In genomic region chr11:104186135-104186836, GRCm38 (mm10) we compare ENCODE assay signal across 21 mouse cellular contexts. TPM values are rescaled to one million over a fixed set of nuclear protein-coding genes. Genes with fewer than 3 reads are reported as not detected.
"Had no signal": no experiment of that assay in that cellular context is flagged by ENCODE, and none has a peak within 500 bp of the region (broad histone marks: within the 10 kb centered on the region; RNA-seq: fewer than 3 reads in every experiment).

TSS of gene Sppl2c (plus strand) at chr11:104186327.

- H3K27me3 ChIP-seq: limb, embryonic 13.5 days; midbrain, embryonic 12.5 days; neural tube, embryonic 12.5 days had no signal

- H3K4me1 ChIP-seq: limb, embryonic 13.5 days; midbrain, embryonic 12.5 days; neural tube, embryonic 12.5 days had no signal

- H3K4me2 ChIP-seq: limb, embryonic 13.5 days; midbrain, embryonic 12.5 days; neural tube, embryonic 12.5 days had no signal

- DNase-seq: kidney, adult 11 months; kidney, adult 9 months; kidney, postnatal 36 days; layer of hippocampus, adult 9-11 months; layer of hippocampus, postnatal 36 days; lung, adult 18-20 months; lung, postnatal 4 days; thymus, postnatal 4 days had no signal

- H3K9ac ChIP-seq: limb, embryonic 13.5 days; liver, embryonic 14.5 days; midbrain, embryonic 12.5 days; neural tube, embryonic 12.5 days had no signal

- H3K36me3 ChIP-seq: limb, embryonic 13.5 days; midbrain, embryonic 12.5 days; neural tube, embryonic 12.5 days had no signal

- H3K4me3 ChIP-seq: limb, embryonic 13.5 days; megakaryocyte, embryonic 14.5 days; midbrain, embryonic 12.5 days; neural tube, embryonic 12.5 days had no signal

- H3K9me3 ChIP-seq: limb, embryonic 13.5 days; megakaryocyte, embryonic 14.5 days; midbrain, embryonic 12.5 days; neural tube, embryonic 12.5 days had no signal

- H3K27ac ChIP-seq: kidney, postnatal 0 days; limb, embryonic 13.5 days; liver, embryonic 14.5 days; midbrain, embryonic 12.5 days; neural tube, embryonic 12.5 days had no signal

RNA-seq across cellular contexts. Expression of gene Sppl2c, which starts in this region (rescaled TPM):
- total RNA-seq: layer of hippocampus, adult 18-20 months; layer of hippocampus, postnatal 36 days; left cerebral cortex, adult 8-10 months; left cerebral cortex, postnatal 36 days; liver, adult 2 months; midbrain, postnatal 0 days; neutrophil, adult 5-6 weeks had no signal
- polyA plus RNA-seq: kidney, postnatal 0 days; limb, embryonic 13.5 days; liver, adult 2 months; liver, embryonic 14.5 days; lung, embryonic 16.5 days; midbrain, embryonic 12.5 days; midbrain, postnatal 0 days; neural tube, embryonic 12.5 days had no signal
